Mouse (Mus musculus): ENCODE results near the gene Cdc42bpg.

Gene Cdc42bpg

GRCm38 (mm10) chr19:6352107-6352505 is 45.9 kb downstream of the Cdc42bpg start:
- no peak for DNase-seq

- DNase-seq: no peak
These were observed 47.8 kb downstream of the Cdc42bpg start for GRCm38 (mm10) chr19:6354030-6354429.

DNA sequence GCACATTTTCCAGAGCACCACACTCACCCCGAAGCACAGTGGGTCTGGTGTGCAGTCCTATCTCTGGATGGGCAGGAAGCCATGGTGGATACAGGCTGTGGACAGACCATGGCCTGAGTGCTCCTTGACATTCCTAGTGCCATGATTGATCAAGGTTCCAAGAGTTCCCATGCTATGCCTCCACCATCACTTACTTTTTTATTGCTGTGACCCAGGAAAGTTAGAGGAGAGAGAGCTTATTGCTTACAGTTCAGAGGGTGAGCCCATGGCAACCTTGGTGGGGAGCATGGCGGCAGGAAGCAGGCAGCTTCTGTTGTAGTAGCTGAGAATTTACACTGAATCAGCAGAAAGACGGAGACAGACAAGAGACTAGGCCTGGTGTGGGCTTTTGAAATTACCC is 55.0 kb downstream of the Cdc42bpg start:
- no peak for DNase-seq

DNA sequence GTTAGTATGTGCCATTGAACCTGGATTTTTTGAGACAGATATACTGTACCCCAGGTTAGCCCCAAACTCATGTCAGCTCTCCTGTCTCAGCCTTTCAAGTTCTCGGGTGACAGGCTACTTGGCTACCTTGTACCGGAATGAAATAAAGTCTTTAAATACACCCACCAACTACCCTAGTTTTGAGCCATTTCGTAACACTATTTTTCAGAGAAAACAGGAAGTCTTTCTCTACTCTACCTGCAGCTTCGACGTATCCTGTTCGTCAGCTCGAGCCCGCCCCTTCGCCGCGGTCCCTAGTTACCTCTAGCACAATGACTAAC is 56.8 kb downstream of the Cdc42bpg start:
- no peak for DNase-seq

DNA sequence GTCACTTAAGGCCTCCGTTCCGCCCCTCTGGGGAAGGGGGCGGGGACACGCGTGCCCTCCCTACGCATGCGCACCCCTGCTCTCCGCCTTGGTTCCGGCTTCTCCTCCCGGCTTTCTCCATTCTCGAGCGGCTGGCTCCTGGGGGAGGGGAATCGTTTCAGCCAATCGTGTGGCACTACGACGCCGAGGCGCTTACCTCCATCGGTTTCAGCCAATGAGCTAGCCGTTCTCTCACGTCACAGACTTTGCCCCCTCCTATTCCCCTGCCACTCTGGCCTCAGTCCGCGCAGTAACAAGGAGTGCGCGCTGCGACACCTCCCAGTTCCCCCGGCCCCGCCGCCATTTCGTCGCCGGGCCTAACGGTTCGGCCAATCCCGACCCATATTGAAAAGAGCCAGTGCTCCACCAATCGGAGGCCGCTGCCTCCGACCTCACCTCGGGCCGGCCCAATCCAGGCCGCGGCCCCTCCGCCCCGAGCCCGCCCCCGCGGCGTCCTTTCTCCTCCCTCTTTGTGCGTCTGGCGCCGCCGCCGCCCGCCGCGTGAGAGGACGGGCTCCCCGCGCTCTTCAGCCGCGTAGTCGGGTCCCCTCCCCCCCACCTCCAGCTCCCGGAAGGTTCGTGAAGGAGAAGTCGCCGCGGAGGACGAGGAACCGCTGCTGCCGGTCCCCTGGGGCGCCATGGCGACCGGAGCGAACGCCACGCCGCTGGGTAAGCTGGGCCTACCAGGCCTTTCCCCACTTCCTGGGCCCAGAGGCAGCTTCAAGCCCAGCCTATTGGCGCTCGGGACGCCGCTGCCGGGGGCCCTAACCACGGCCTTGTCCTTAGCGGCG is 57.4 kb downstream of the Cdc42bpg start, which contains the start of gene Sf1:
TSS of gene Sf1 (plus strand) at position 280 of the 830 bp plus-strand sequence.
- DNase-seq: peak; percentile 99 to 100

DNA sequence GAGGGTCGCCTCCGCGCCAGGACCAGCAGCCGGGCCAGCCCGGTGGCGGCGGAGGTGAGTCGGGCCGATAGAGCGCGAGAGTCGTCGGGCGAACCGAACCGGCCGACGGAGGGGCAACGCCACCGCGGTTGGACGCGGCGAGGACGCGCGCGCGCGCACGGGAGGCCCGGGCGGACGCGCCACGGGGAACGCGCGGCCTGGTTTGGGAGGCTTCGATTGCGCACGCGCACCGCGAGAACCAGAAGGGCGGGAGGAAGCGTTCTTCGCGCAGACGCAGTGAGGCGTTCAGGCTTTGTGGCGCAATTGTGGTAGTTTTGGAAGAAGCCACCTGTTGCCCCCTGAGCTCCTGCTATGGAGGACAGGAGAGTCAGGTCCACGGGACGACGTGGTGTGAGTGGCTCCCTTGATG is 58.1 kb downstream of the Cdc42bpg start:
- peak; percentile 91 to 95 for DNase-seq

DNA sequence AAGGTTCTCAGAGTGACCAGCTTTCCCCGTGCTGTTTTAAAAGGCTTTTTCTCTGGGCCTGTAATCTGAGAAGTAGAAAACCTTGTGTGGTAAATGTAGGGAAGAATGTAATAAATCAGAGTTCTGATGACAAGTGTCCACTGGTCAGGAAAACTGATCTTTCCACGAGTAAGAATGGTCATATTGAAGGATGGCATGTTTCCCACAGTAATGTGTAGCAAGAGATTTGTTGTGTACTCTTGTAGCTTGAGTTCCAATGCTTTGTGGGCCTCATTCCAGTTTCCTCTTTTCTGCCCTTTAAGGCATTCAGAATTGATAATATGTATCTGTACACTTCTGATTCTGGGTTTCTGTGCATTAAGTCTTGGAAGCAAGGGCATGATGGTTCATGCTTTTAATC is 58.6 kb downstream of the Cdc42bpg start:
- DNase-seq: no peak

DNA sequence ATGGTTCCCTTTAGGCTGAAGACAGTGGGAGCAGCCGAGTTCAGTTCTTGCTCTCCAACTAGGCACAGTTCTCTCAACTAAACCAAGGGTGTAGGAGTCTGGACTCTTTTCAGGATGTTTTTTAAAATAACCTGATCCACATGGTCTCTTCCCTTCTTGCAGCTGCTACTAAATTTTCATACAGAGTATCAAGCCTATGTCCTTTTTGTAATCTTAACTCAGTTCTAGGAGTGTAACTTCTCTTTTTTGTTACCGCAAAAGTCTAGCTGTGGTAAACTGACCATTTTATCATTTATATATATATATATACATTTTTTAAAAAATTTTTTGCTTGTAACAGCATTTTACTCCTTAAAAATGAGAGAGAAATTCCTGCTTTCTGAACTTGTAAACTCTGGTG is 63.9 kb downstream of the Cdc42bpg start:
- DNase-seq: no peak

- no peak for DNase-seq
These were observed 66.2 kb downstream of the Cdc42bpg start for GRCm38 (mm10) chr19:6372433-6372832.

DNA sequence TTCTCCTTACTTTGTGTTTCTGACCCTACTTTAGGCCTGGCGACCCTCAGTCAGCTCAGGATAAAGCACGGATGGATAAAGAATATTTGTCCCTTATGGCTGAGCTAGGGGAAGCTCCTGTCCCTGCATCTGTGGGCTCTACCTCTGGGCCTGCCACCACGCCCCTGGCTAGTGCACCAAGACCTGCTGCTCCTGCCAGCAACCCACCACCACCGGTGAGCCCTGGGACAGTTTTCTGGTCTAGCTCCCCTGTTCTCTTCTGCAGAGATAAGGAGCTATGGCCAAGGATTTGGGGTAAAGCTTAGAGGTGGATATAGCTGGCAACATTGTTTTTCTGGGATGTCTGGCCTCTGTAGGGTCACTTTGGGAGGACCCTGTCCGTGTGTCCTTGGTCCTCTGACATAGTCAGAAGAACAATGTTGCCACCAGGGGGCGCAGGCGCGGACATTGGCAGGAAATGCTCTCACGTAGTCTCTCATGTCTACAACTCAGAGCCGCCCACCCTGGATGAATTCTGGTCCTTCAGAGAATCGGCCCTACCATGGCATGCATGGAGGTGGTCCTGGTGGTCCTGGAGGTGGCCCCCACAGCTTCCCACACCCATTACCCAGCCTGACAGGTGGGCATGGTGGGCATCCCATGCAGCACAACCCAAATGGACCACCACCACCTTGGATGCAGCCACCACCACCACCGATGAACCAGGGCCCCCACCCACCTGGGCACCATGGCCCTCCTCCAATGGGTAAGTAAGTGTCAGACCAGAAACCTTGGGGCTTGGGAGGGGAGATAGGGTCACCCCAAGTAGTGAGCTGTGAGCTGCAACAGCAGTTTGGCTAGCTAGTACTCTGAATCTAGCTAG is 67.5 kb downstream of the Cdc42bpg start:
- DNase-seq: peak; percentile 75 to 95

DNA sequence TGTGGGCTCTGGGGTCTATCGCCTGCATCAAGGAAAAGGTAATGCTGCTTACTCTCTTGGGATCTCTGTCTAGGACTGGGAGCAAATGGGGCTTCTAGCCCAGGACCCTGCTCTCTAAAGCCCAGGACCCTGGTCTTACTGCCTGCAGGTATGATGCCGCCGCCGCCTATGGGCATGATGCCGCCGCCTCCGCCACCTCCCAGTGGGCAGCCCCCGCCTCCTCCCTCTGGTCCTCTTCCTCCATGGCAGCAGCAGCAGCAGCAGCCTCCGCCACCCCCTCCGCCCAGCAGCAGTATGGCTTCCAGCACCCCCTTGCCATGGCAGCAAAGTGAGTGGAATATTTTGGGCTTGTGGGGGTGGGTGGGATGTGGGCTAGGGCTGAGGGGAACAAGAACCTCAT is 68.3 kb downstream of the Cdc42bpg start:
- DNase-seq: no peak

Data from kidney, postnatal 36 days (tissue).